Mouse (Mus musculus) G1E (cell line): ENCODE results near the gene Mrm2. TPM values are rescaled to one million over a fixed set of nuclear protein-coding genes. Genes with fewer than 3 reads are reported as not detected.

Source experiments
- ATAC-seq: 2 replicates; pipeline ENCODE4 v1.8.0; 2016; ENCODE audit warnings: mild to moderate bottlenecking; ENCODE audit not compliant: insufficient number of reproducible peaks, poor library complexity, low FRiP score, severe bottlenecking; ENCODE audit errors: extremely low read depth
- DNase-seq: peaks from one replicate; pipeline ENCODE4 v3.0.0; 2012; ENCODE audit warnings: low spot score
- H3K27me3 ChIP-seq: 2 replicates; pipeline ENCODE4 v1.6.1; 2012; ENCODE audit warnings: mild to moderate bottlenecking, low read length, inconsistent platforms; ENCODE audit not compliant: insufficient read depth
- H3K36me3 ChIP-seq: replicated peaks from 2 replicates; pipeline ENCODE3; 2012; ENCODE audit warnings: mild to moderate bottlenecking, inconsistent platforms
- H3K4me1 ChIP-seq: 2 replicates; pipeline ENCODE4 v1.6.1; 2012; ENCODE audit warnings: low read depth, low read length, inconsistent platforms, mixed read lengths; ENCODE audit not compliant: insufficient read depth
- H3K4me3 ChIP-seq: 2 replicates; pipeline ENCODE4 v1.5.1; 2012; ENCODE audit warnings: low read depth, mild to moderate bottlenecking, inconsistent platforms, low read length, moderate library complexity, mixed read lengths
- H3K9me3 ChIP-seq: replicated peaks from 2 replicates; pipeline ENCODE4 v1.6.1; 2012; ENCODE audit warnings: inconsistent platforms
- CTCF ChIP-seq: IDR thresholded peaks from 2 replicates; pipeline ENCODE4 v1.5.1; 2012; ENCODE audit warnings: low read depth, low read length, inconsistent platforms, mixed read lengths
- GATA1 ChIP-seq: IDR thresholded peaks from 2 replicates; pipeline ENCODE4 v1.6.1; 2012; ENCODE audit warnings: borderline replicate concordance, low read length, inconsistent platforms, mixed read lengths
- GATA2 ChIP-seq: IDR thresholded peaks from 2 replicates; pipeline ENCODE4 v1.6.1; 2012; ENCODE audit warnings: low read depth, low read length, inconsistent platforms, borderline replicate concordance
- POLR2AphosphoS5 ChIP-seq: IDR thresholded peaks from 2 replicates; pipeline ENCODE4 v1.6.1; 2012; ENCODE audit warnings: low read depth, low read length, inconsistent platforms; ENCODE audit not compliant: insufficient replicate concordance
- TAL1 ChIP-seq: conservative IDR thresholded peaks from 2 replicates; pipeline ENCODE4 v1.6.1; 2012; ENCODE audit warnings: low read depth, low read length, inconsistent platforms, mixed read lengths
- polyA plus RNA-seq: library from polyadenylated mRNA; stranded (reverse); fragments of >175 nt; gene quantifications from 2 replicates; pipeline ENCODE4 v1.2.3, GENCODE M21; 2012
- total RNA-seq, 2 experiments: library from RNA; stranded (forward) in 1 of 2; stranded (reverse) in 1 of 2; fragments of 200-1000 nt in 1 of 2; fragments of >200 nt in 1 of 2; fragmentation: Nextera tagmentation in 1 of 2; gene quantifications; 2 replicates each; pipeline ENCODE4 v1.2.3; 2014 to 2017

Mrm2 gene
- total and polyA plus RNA-seq, 3 experiments, result 4.8 to 13.6 (median 8.5) TPM

- Histone ChIP-seq H3K4me1 (no peaks in the 10 kb centered on the region), H3K36me3 (peaks cover 96% of the 10 kb centered on the region), H3K27me3 (no peaks in the 10 kb centered on the region), H3K4me3 (no peak overlapping the region), H3K9me3 (no peaks in the 10 kb centered on the region)
- DNase-seq (no peak), ATAC-seq (no peak)
- TF ChIP-seq CTCF (no peak), GATA1 (no peak), TAL1 (no peak), POLR2AphosphoS5 (no peak), GATA2 (no peak)
Observed at GRCm38 (mm10) chr5:140282376-140282775, 49.3 kb downstream of the Mrm2 start.

GRCm38 (mm10) chr5:140280205-140280604 lies 51.5 kb downstream of the Mrm2 start:
- Histone ChIP-seq H3K4me1 (no peaks in the 10 kb centered on the region), H3K36me3 (peaks cover 97% of the 10 kb centered on the region), H3K9me3 (no peaks in the 10 kb centered on the region), H3K27me3 (no peaks in the 10 kb centered on the region), H3K4me3 (no peak overlapping the region)
- DNase-seq (no peak), ATAC-seq (no peak)
- no peak for TF ChIP-seq GATA2
- TF ChIP-seq POLR2AphosphoS5, result no peak
- TF ChIP-seq TAL1, result no peak
- no peak for TF ChIP-seq GATA1
- no peak for TF ChIP-seq CTCF

Other genes starting within 250 kb of the Mrm2 start
- 26.4 and 28.9 TPM in 2 replicates for gene Mad1l1, start 10.3 kb downstream of the Mrm2 start, total RNA-seq (2014; fragmentation: Nextera tagmentation)
- gene Mad1l1, start 10.3 kb downstream of the Mrm2 start, total RNA-seq (2017), result 45.9 and 46.4 TPM in 2 replicates
- 23.1 and 28.0 TPM in 2 replicates for gene Mad1l1, start 10.3 kb downstream of the Mrm2 start, polyA plus RNA-seq
- 6.2 and 8.9 TPM in 2 replicates for gene Nudt1, start 10.2 kb downstream of the Mrm2 start, total RNA-seq (2014; fragmentation: Nextera tagmentation)
- gene Nudt1, start 10.2 kb downstream of the Mrm2 start, total RNA-seq (2017), result 30.1 and 34.4 TPM in 2 replicates
- gene Nudt1, start 10.2 kb downstream of the Mrm2 start, polyA plus RNA-seq, result 8.3 and 13.1 TPM in 2 replicates
- 5.2 and 21.8 TPM in 2 replicates for gene Snx8, start 57.4 kb upstream of the Mrm2 start, total RNA-seq (2014; fragmentation: Nextera tagmentation)
- gene Snx8, start 57.4 kb upstream of the Mrm2 start, total RNA-seq (2017), result 17.8 and 21.5 TPM in 2 replicates
- 18.7 and 19.9 TPM in 2 replicates for gene Snx8, start 57.4 kb upstream of the Mrm2 start, polyA plus RNA-seq
- 237 and 276 TPM in 2 replicates for gene Eif3b, start 87.4 kb upstream of the Mrm2 start, total RNA-seq (2014; fragmentation: Nextera tagmentation)
- 87.5 and 137 TPM in 2 replicates for gene Eif3b, start 87.4 kb upstream of the Mrm2 start, total RNA-seq (2017)
- gene Eif3b, start 87.4 kb upstream of the Mrm2 start, polyA plus RNA-seq, result 101 and 133 TPM in 2 replicates
- gene Gm4869, start 113.7 kb upstream of the Mrm2 start, total RNA-seq (2014; fragmentation: Nextera tagmentation), result not detected in 2 replicates
- gene Gm4869, start 113.7 kb upstream of the Mrm2 start, total RNA-seq (2017), result not detected in 2 replicates
- gene Gm4869, start 113.7 kb upstream of the Mrm2 start, polyA plus RNA-seq, result not detected in 2 replicates
- not detected in 2 replicates for gene Chst12, start 173.7 kb upstream of the Mrm2 start, total RNA-seq (2014; fragmentation: Nextera tagmentation)
- gene Chst12, start 173.7 kb upstream of the Mrm2 start, total RNA-seq (2017), result 0.16 and 0.17 TPM in 2 replicates
- 0.34 and 0.36 TPM in 2 replicates for gene Chst12, start 173.7 kb upstream of the Mrm2 start, polyA plus RNA-seq
- gene Grifin, start 233.2 kb upstream of the Mrm2 start, total RNA-seq (2014; fragmentation: Nextera tagmentation), result not detected in 2 replicates
- not detected in 2 replicates for gene Grifin, start 233.2 kb upstream of the Mrm2 start, total RNA-seq (2017)
- not detected in 2 replicates for gene Grifin, start 233.2 kb upstream of the Mrm2 start, polyA plus RNA-seq